Mouse (Mus musculus): Measurements from ENCODE around the gene Galntl6. TPM values are rescaled to one million over a fixed set of nuclear protein-coding genes. Genes with fewer than 3 reads are reported as not detected.

The Galntl6 gene
- polyA plus RNA-seq, 1 experiment from 2014 or later = not detected

- Histone ChIP-seq H3K27ac (ENCODE audit: low read length) (no peak overlapping the region), H3K4me2 (ENCODE audit: low read depth, low read length) (no peak overlapping the region), H3K9me3 (replicated peaks; ENCODE audit: control insufficient read depth, low read length) (no peaks in the 10 kb centered on the region), H3K9ac (ENCODE audit: low read depth, low read length) (no peak overlapping the region), H3K36me3 (ENCODE audit: control insufficient read depth, insufficient read depth) (no peaks in the 10 kb centered on the region), H3K4me3 (ENCODE audit: low read depth, low read length) (no peak overlapping the region), H3K4me1 (ENCODE audit: control insufficient read depth, low read depth, low read length) (no peaks in the 10 kb centered on the region), H3K27me3 (ENCODE audit: control insufficient read depth, insufficient read depth, low read depth, low read length) (no peaks in the 10 kb centered on the region)
- no peak for ATAC-seq (ENCODE audit: low read depth)
- WGBS (ENCODE audit: insufficient replicate concordance) = 49% methylated on average over 6 of the region's 6 CpGs
These were observed 234.5 kb downstream of the Galntl6 start for GRCm38 (mm10) chr8:58677847-58678450.

GRCm38 (mm10) chr8:58669075-58669474, 243.4 kb downstream of the Galntl6 start:
- H3K27me3 ChIP-seq (ENCODE audit: control insufficient read depth, insufficient read depth, low read depth, low read length) = no peaks in the 10 kb centered on the region
- no peaks in the 10 kb centered on the region for H3K36me3 ChIP-seq (ENCODE audit: control insufficient read depth, insufficient read depth)
- no peak overlapping the region for H3K27ac ChIP-seq (ENCODE audit: low read length)
- ATAC-seq (ENCODE audit: low read depth) = no peak
- no peaks in the 10 kb centered on the region for H3K9me3 ChIP-seq (replicated peaks; ENCODE audit: control insufficient read depth, low read length)
- no peak overlapping the region for H3K9ac ChIP-seq (ENCODE audit: low read depth, low read length)
- no peak overlapping the region for H3K4me3 ChIP-seq (ENCODE audit: low read depth, low read length)
- H3K4me2 ChIP-seq (ENCODE audit: low read depth, low read length) = no peak overlapping the region
- 56% methylated on average over 2 of the region's 2 CpGs for WGBS (ENCODE audit: insufficient replicate concordance)
- no peaks in the 10 kb centered on the region for H3K4me1 ChIP-seq (ENCODE audit: control insufficient read depth, low read depth, low read length)

GRCm38 (mm10) chr8:58660019-58660418, 252.4 kb downstream of the Galntl6 start:
- ATAC-seq (ENCODE audit: low read depth) = no peak
- Histone ChIP-seq H3K4me3 (ENCODE audit: low read depth, low read length) (no peak overlapping the region), H3K36me3 (ENCODE audit: control insufficient read depth, insufficient read depth) (no peaks in the 10 kb centered on the region), H3K27me3 (ENCODE audit: control insufficient read depth, insufficient read depth, low read depth, low read length) (no peaks in the 10 kb centered on the region), H3K4me2 (ENCODE audit: low read depth, low read length) (no peak overlapping the region), H3K9me3 (replicated peaks; ENCODE audit: control insufficient read depth, low read length) (no peaks in the 10 kb centered on the region), H3K4me1 (ENCODE audit: control insufficient read depth, low read depth, low read length) (no peaks in the 10 kb centered on the region), H3K27ac (ENCODE audit: low read length) (no peak overlapping the region), H3K9ac (ENCODE audit: low read depth, low read length) (no peak overlapping the region)

- no peak overlapping the region for H3K27ac ChIP-seq (ENCODE audit: low read length)
- WGBS (ENCODE audit: insufficient replicate concordance) = 48% methylated on average over 4 of the region's 4 CpGs
- no peaks in the 10 kb centered on the region for H3K27me3 ChIP-seq (ENCODE audit: control insufficient read depth, insufficient read depth, low read depth, low read length)
- H3K4me3 ChIP-seq (ENCODE audit: low read depth, low read length) = no peak overlapping the region
- H3K4me2 ChIP-seq (ENCODE audit: low read depth, low read length) = no peak overlapping the region
- no peaks in the 10 kb centered on the region for H3K4me1 ChIP-seq (ENCODE audit: control insufficient read depth, low read depth, low read length)
- no peaks in the 10 kb centered on the region for H3K36me3 ChIP-seq (ENCODE audit: control insufficient read depth, insufficient read depth)
- ATAC-seq (ENCODE audit: low read depth) = no peak
- H3K9me3 ChIP-seq (replicated peaks; ENCODE audit: control insufficient read depth, low read length) = no peaks in the 10 kb centered on the region
- H3K9ac ChIP-seq (ENCODE audit: low read depth, low read length) = no peak overlapping the region
These were observed 256.8 kb downstream of the Galntl6 start for GRCm38 (mm10) chr8:58655631-58656030.

GRCm38 (mm10) chr8:58606451-58606850, 306.0 kb downstream of the Galntl6 start:
- Histone ChIP-seq H3K27me3 (ENCODE audit: control insufficient read depth, insufficient read depth, low read depth, low read length) (no peaks in the 10 kb centered on the region), H3K4me1 (ENCODE audit: control insufficient read depth, low read depth, low read length) (no peaks in the 10 kb centered on the region), H3K4me3 (ENCODE audit: low read depth, low read length) (no peak overlapping the region), H3K36me3 (ENCODE audit: control insufficient read depth, insufficient read depth) (no peaks in the 10 kb centered on the region), H3K9me3 (replicated peaks; ENCODE audit: control insufficient read depth, low read length) (no peaks in the 10 kb centered on the region), H3K9ac (ENCODE audit: low read depth, low read length) (no peak overlapping the region), H3K27ac (ENCODE audit: low read length) (no peak overlapping the region), H3K4me2 (ENCODE audit: low read depth, low read length) (no peak overlapping the region)
- 52% methylated on average over 4 of the region's 4 CpGs for WGBS (ENCODE audit: insufficient replicate concordance)
- no peak for ATAC-seq (ENCODE audit: low read depth)

GRCm38 (mm10) chr8:58604751-58605150, 307.7 kb downstream of the Galntl6 start:
- no peak for ATAC-seq (ENCODE audit: low read depth)
- no peak overlapping the region for H3K4me3 ChIP-seq (ENCODE audit: low read depth, low read length)
- no peak overlapping the region for H3K4me2 ChIP-seq (ENCODE audit: low read depth, low read length)
- no peaks in the 10 kb centered on the region for H3K36me3 ChIP-seq (ENCODE audit: control insufficient read depth, insufficient read depth)
- 62% methylated on average over 4 of the region's 4 CpGs for WGBS (ENCODE audit: insufficient replicate concordance)
- no peaks in the 10 kb centered on the region for H3K4me1 ChIP-seq (ENCODE audit: control insufficient read depth, low read depth, low read length)
- H3K9ac ChIP-seq (ENCODE audit: low read depth, low read length) = no peak overlapping the region
- no peaks in the 10 kb centered on the region for H3K9me3 ChIP-seq (replicated peaks; ENCODE audit: control insufficient read depth, low read length)
- H3K27me3 ChIP-seq (ENCODE audit: control insufficient read depth, insufficient read depth, low read depth, low read length) = no peaks in the 10 kb centered on the region
- no peak overlapping the region for H3K27ac ChIP-seq (ENCODE audit: low read length)

- Histone ChIP-seq H3K36me3 (ENCODE audit: control insufficient read depth, insufficient read depth) (no peaks in the 10 kb centered on the region), H3K27ac (ENCODE audit: low read length) (no peak overlapping the region), H3K27me3 (ENCODE audit: control insufficient read depth, insufficient read depth, low read depth, low read length) (no peaks in the 10 kb centered on the region), H3K9ac (ENCODE audit: low read depth, low read length) (no peak overlapping the region), H3K9me3 (replicated peaks; ENCODE audit: control insufficient read depth, low read length) (no peaks in the 10 kb centered on the region), H3K4me2 (ENCODE audit: low read depth, low read length) (no peak overlapping the region), H3K4me3 (ENCODE audit: low read depth, low read length) (no peak overlapping the region), H3K4me1 (ENCODE audit: control insufficient read depth, low read depth, low read length) (no peaks in the 10 kb centered on the region)
- no peak for ATAC-seq (ENCODE audit: low read depth)
- 57% methylated on average over 6 of the region's 6 CpGs for WGBS (ENCODE audit: insufficient replicate concordance)
These were observed 314.6 kb downstream of the Galntl6 start for GRCm38 (mm10) chr8:58597834-58598233.

GRCm38 (mm10) chr8:58575346-58575745, 337.1 kb downstream of the Galntl6 start:
- H3K4me2 ChIP-seq (ENCODE audit: low read depth, low read length) = no peak overlapping the region
- no peak for ATAC-seq (ENCODE audit: low read depth)
- H3K4me1 ChIP-seq (ENCODE audit: control insufficient read depth, low read depth, low read length) = no peaks in the 10 kb centered on the region
- no peak overlapping the region for H3K27ac ChIP-seq (ENCODE audit: low read length)
- no peaks in the 10 kb centered on the region for H3K36me3 ChIP-seq (ENCODE audit: control insufficient read depth, insufficient read depth)
- no peaks in the 10 kb centered on the region for H3K27me3 ChIP-seq (ENCODE audit: control insufficient read depth, insufficient read depth, low read depth, low read length)
- H3K4me3 ChIP-seq (ENCODE audit: low read depth, low read length) = no peak overlapping the region
- no peak overlapping the region for H3K9ac ChIP-seq (ENCODE audit: low read depth, low read length)
- WGBS (ENCODE audit: insufficient replicate concordance) = 55% methylated on average over 1 of the region's 1 CpGs
- H3K9me3 ChIP-seq (replicated peaks; ENCODE audit: control insufficient read depth, low read length) = no peaks in the 10 kb centered on the region

GRCm38 (mm10) chr8:58568086-58568485, 344.4 kb downstream of the Galntl6 start:
- no peaks in the 10 kb centered on the region for H3K4me1 ChIP-seq (ENCODE audit: control insufficient read depth, low read depth, low read length)
- no peaks in the 10 kb centered on the region for H3K9me3 ChIP-seq (replicated peaks; ENCODE audit: control insufficient read depth, low read length)
- no peak for ATAC-seq (ENCODE audit: low read depth)
- no peak overlapping the region for H3K27ac ChIP-seq (ENCODE audit: low read length)
- H3K4me2 ChIP-seq (ENCODE audit: low read depth, low read length) = no peak overlapping the region
- WGBS (ENCODE audit: insufficient replicate concordance) = 28% methylated on average over 2 of the region's 2 CpGs
- no peaks in the 10 kb centered on the region for H3K27me3 ChIP-seq (ENCODE audit: control insufficient read depth, insufficient read depth, low read depth, low read length)
- H3K4me3 ChIP-seq (ENCODE audit: low read depth, low read length) = no peak overlapping the region
- no peak overlapping the region for H3K9ac ChIP-seq (ENCODE audit: low read depth, low read length)
- no peaks in the 10 kb centered on the region for H3K36me3 ChIP-seq (ENCODE audit: control insufficient read depth, insufficient read depth)

Data from liver, embryonic 16.5 days (tissue).